Comparison of ENCODE assay signal across 47 mouse cellular contexts in genomic region chr7:44760366-44760765, GRCm38 (mm10). TPM values are rescaled to one million over a fixed set of nuclear protein-coding genes. Genes with fewer than 3 reads are reported as not detected.
"Had no signal": no experiment of that assay in that cellular context is flagged by ENCODE, and none has a peak within 500 bp of the region (broad histone marks: within the 10 kb centered on the region; RNA-seq: fewer than 3 reads in every experiment).

No protein-coding gene starts in this region.

- H3K9me3 ChIP-seq: limb, embryonic 10.5 days; limb, embryonic 12.5 days; limb, embryonic 13.5 days; limb, embryonic 15.5 days; liver, embryonic 12.5 days; liver, embryonic 13.5 days; liver, embryonic 15.5 days; lung, embryonic 15.5 days; megakaryocyte, embryonic 14.5 days; midbrain, embryonic 10.5 days; midbrain, embryonic 12.5 days; midbrain, embryonic 13.5 days; midbrain, embryonic 15.5 days; neural tube, embryonic 12.5 days had no signal

- H3K27me3 ChIP-seq: limb, embryonic 12.5 days; limb, embryonic 13.5 days; limb, embryonic 15.5 days; liver, embryonic 12.5 days; liver, embryonic 13.5 days; liver, embryonic 15.5 days; lung, embryonic 15.5 days; megakaryocyte, embryonic 14.5 days; midbrain, embryonic 12.5 days; midbrain, embryonic 13.5 days; midbrain, embryonic 15.5 days; neural tube, embryonic 12.5 days had no signal

- H3K4me3 ChIP-seq: limb, embryonic 10.5 days; limb, embryonic 12.5 days; limb, embryonic 13.5 days; limb, embryonic 15.5 days; liver, embryonic 12.5 days; liver, embryonic 13.5 days; liver, embryonic 15.5 days; lung, embryonic 15.5 days; megakaryocyte, embryonic 14.5 days; midbrain, embryonic 10.5 days; midbrain, embryonic 12.5 days; midbrain, embryonic 13.5 days; midbrain, embryonic 15.5 days; myocyte; neural tube, embryonic 12.5 days had no signal

- H3K4me1 ChIP-seq: limb, embryonic 10.5 days; limb, embryonic 12.5 days; limb, embryonic 13.5 days; limb, embryonic 15.5 days; liver, embryonic 12.5 days; liver, embryonic 13.5 days; liver, embryonic 15.5 days; lung, embryonic 15.5 days; midbrain, embryonic 10.5 days; midbrain, embryonic 12.5 days; midbrain, embryonic 13.5 days; midbrain, embryonic 15.5 days; neural tube, embryonic 12.5 days had no signal

- H3K9ac ChIP-seq: limb, embryonic 12.5 days; limb, embryonic 13.5 days; limb, embryonic 15.5 days; liver, embryonic 12.5 days; liver, embryonic 13.5 days; liver, embryonic 14.5 days; liver, embryonic 15.5 days; liver, postnatal 0 days; lung, embryonic 14.5 days; lung, embryonic 15.5 days; midbrain, embryonic 12.5 days; midbrain, embryonic 13.5 days; midbrain, embryonic 15.5 days; neural tube, embryonic 12.5 days had no signal

- DNase-seq: left cerebral cortex, postnatal 4 days; liver; liver, embryonic 13.5 days; liver, postnatal 0 days; lung, adult 18-20 months; lung, adult 2 months; lung, embryonic 14.5 days; lung, postnatal 10 days; lung, postnatal 14 days; lung, postnatal 36 days; lung, postnatal 4 days; midbrain, embryonic 14.5 days had no signal

- H3K27ac ChIP-seq: limb, embryonic 10.5 days; limb, embryonic 12.5 days; limb, embryonic 13.5 days; limb, embryonic 15.5 days; liver, embryonic 12.5 days; liver, embryonic 13.5 days; liver, embryonic 14.5 days; liver, embryonic 15.5 days; lung, embryonic 15.5 days; macrophage; midbrain, embryonic 10.5 days; midbrain, embryonic 12.5 days; midbrain, embryonic 13.5 days; midbrain, embryonic 15.5 days; neural tube, embryonic 12.5 days had no signal

RNA-seq across cellular contexts. Expression of gene Izumo2, which starts 51.8 kb away (rescaled TPM):
- total RNA-seq: left cerebral cortex, postnatal 10 days; left cerebral cortex, postnatal 14 days; left cerebral cortex, postnatal 25 days; left cerebral cortex, postnatal 36 days; left cerebral cortex, postnatal 4 days; liver, adult 2 months; megakaryocyte progenitor cell, adult 5-6 weeks; megakaryocyte, adult 5-6 weeks; megakaryocyte-erythroid progenitor cell, adult 5-6 weeks; midbrain, postnatal 0 days; monocyte, adult 5-6 weeks had no signal
- polyA plus RNA-seq: limb, embryonic 10.5 days; limb, embryonic 11.5 days; limb, embryonic 12.5 days; limb, embryonic 13.5 days; limb, embryonic 14.5 days; limb, embryonic 15.5 days; liver, adult 2 months; liver, embryonic 11.5 days; liver, embryonic 12.5 days; liver, embryonic 13.5 days; liver, embryonic 14.5 days; liver, embryonic 15.5 days; liver, embryonic 16.5 days; liver, postnatal 0 days; lung, adult 2 months; lung, embryonic 14.5 days; lung, embryonic 15.5 days; lung, embryonic 16.5 days; lung, postnatal 0 days; macrophage; midbrain, embryonic 10.5 days; midbrain, embryonic 11.5 days; midbrain, embryonic 12.5 days; midbrain, embryonic 13.5 days; midbrain, embryonic 14.5 days; midbrain, embryonic 15.5 days; midbrain, embryonic 16.5 days; midbrain, postnatal 0 days; myocyte; neural tube, embryonic 11.5 days; neural tube, embryonic 12.5 days had no signal

RNA-seq across cellular contexts. Expression of gene Il4i1, which starts 55.8 kb away (rescaled TPM):
- total RNA-seq: midbrain, postnatal 0 days had no signal
